Mouse (Mus musculus) spleen, adult 2 months (tissue): ENCODE results near the gene Fam117a. TPM values are rescaled to one million over a fixed set of nuclear protein-coding genes. Genes with fewer than 3 reads are reported as not detected.

Source experiments
- DNase-seq, 2 experiments: peaks; one replicate each; pipeline versions ENCODE4 v3.0.0 to v3.0.0-alpha.2; 2012 to 2021; ENCODE audit warnings: low spot score in 2 of 2, low read depth in 1 of 2
- H3K27ac ChIP-seq: fragments of 200-500 bp; 2 replicates; pipeline ENCODE4 v1.5.1; 2012; ENCODE audit warnings: low read length, inconsistent platforms; ENCODE audit not compliant: insufficient read depth
- H3K27me3 ChIP-seq: fragments of 200-500 bp; 2 replicates; pipeline ENCODE4 v1.6.1; 2012; ENCODE audit warnings: mild to moderate bottlenecking, moderate library complexity, low read length, inconsistent platforms; ENCODE audit not compliant: control insufficient read depth, insufficient read depth
- H3K36me3 ChIP-seq: fragments of 200-500 bp; 2 replicates; pipeline ENCODE4 v1.6.1; 2012; ENCODE audit warnings: mild to moderate bottlenecking, low read length, inconsistent platforms; ENCODE audit not compliant: control insufficient read depth, insufficient read depth
- H3K4me1 ChIP-seq: fragments of 200-500 bp; 2 replicates; pipeline ENCODE4 v1.6.1; 2011; ENCODE audit warnings: inconsistent platforms; ENCODE audit not compliant: control insufficient read depth, insufficient read depth, insufficient read length
- H3K4me3 ChIP-seq: fragments of 200-500 bp; 2 replicates; pipeline ENCODE4 v1.5.1; 2011; ENCODE audit warnings: mild to moderate bottlenecking, inconsistent platforms; ENCODE audit not compliant: insufficient read depth, insufficient read length; ENCODE audit errors: extremely low read depth
- CTCF ChIP-seq: fragments of 200-500 bp; IDR thresholded peaks from 2 replicates; pipeline ENCODE4 v1.5.1; 2011; ENCODE audit warnings: mild to moderate bottlenecking, inconsistent platforms; ENCODE audit not compliant: insufficient read depth, insufficient read length, insufficient replicate concordance; ENCODE audit errors: extremely low read depth
- POLR2A ChIP-seq: fragments of 200-500 bp; IDR thresholded peaks from 2 replicates; pipeline ENCODE4 v1.6.1; 2011; ENCODE audit warnings: low read depth, low read length, inconsistent platforms
- WGBS: fragments of 180-500 bp; shearing (Covaris S2); methylation state at CpG from one replicate; pipeline ENCODE4 v1.1.7; 2018; 5-methylcytosine and 5-hydroxymethylcytosine counted together
- polyA plus RNA-seq: library from polyadenylated mRNA; depleted of rRNA; stranded (reverse); fragments of >200 nt; gene quantifications from 2 replicates; pipeline ENCODE4 v1.2.3, GENCODE M21; 2012

The Fam117a gene
- polyA plus RNA-seq, 1 experiment: 123 TPM

DNA sequence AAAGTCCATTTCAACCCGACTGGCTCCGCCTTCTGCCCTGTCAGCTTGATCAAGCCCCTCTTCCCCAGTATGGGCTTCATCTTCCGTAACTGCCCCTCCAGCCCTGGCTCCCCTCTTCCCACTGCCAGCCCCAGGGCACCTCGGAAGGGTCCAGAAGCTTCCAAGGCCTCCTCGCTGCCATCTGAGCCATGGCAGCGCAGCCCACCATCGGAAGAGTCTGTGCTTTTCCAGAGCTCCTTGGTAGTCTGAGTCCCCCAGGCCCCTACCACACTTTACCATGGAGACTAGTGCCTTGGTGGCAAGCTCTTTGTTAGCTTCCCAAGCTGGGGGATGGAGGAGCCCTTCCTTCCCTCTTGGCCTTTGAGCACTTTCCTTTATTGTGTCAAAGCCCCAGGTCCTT lies 43.9 kb downstream of the Fam117a start:
- no peaks in the 10 kb centered on the region for H3K4me1 ChIP-seq

DNA sequence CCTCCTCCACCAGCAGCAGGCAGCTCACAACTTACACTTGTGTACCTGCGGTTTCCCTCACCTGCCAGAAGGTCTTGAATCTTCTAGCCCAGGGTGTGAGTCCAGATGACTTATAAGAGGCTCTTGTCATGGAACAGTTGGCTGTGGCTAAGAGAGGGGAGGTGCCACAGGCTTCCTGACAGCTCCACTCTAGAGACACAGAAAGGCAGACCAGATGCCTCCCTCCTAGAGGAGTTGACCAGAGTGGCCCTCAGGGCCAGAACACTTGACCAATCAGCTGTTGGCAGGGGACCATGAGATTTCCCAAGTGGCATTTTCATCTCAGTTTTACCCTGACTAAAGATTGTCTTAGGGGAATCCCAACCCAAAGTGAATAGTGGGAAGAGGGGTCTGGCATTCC lies 44.3 kb downstream of the Fam117a start:
- Histone ChIP-seq H3K27me3 (no peaks in the 10 kb centered on the region), H3K27ac (no peak overlapping the region), H3K36me3 (peaks cover 45% of the 10 kb centered on the region), H3K4me1 (no peaks in the 10 kb centered on the region), H3K4me3 (no peak overlapping the region)
- DNase-seq: no peak
- TF ChIP-seq POLR2A (no peak), CTCF (no peak)
- WGBS: 89% methylated on average over 1 of the region's 1 CpGs

More for the DNA sequence above, 43.9 kb downstream of the Fam117a start:
- TF ChIP-seq POLR2A: no peak
- TF ChIP-seq CTCF: no peak
- H3K4me3 ChIP-seq: no peak overlapping the region
- no peak overlapping the region for H3K27ac ChIP-seq
- DNase-seq: no peak
- WGBS: 96% methylated on average over 7 of the region's 7 CpGs
- H3K27me3 ChIP-seq: no peaks in the 10 kb centered on the region
- peaks cover 49% of the 10 kb centered on the region for H3K36me3 ChIP-seq

DNA sequence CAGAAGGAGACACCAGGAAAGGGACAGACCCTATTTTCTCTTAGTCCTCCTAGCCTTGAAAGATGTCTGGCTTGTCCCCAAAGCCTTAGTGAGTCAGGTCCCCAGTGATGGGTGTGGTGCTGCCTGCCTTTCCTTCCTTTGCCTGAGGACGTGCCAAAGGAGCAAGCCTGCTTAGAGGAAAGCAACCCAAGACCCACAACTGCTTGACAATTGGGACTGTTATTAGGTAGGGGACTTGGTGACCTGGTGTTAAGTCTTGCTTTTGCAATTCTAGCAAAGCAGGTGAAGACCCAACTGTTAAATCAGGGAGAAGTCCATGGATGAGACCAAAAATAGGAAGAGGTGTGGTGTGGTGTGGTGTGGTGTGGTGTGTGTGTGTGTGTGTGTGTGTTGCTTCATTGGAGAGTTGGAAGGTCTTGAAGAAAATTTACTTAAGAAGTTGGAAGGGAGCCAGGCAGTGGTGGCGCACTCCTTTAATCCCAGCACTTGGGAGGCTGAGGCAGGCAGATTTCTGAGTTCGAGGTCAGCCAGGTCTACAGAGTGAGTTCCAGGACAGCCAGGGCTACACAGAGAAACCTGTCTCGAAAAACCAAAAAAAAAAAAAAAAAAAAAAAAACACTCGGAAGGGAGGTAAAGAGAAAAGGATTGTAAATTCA lies 46.6 kb downstream of the Fam117a start:
- Histone ChIP-seq H3K4me1 (no peaks in the 10 kb centered on the region), H3K27ac (peak overlapping the region; percentile 2; the same call in 1 of the 2 replicates), H3K27me3 (no peaks in the 10 kb centered on the region), H3K36me3 (peaks cover 44% of the 10 kb centered on the region), H3K4me3 (no peak overlapping the region)
- no peak for DNase-seq
- TF ChIP-seq CTCF (no peak), POLR2A (no peak)
- WGBS: 86% methylated on average over 5 of the region's 5 CpGs

DNA sequence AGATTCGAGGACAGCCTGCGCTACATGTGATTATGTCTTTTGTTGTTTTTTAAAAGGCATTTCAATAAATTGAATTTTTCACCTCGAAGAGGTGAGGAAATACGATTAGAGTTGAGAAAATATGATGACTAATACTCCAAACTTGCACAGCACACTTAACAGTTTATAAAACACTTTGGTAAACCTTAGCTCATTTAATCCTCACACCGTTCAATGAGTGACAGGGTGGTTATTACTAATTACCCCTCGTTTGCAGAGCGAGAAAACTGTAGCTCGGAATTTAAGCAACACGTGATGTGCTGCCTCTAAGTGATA lies 47.1 kb downstream of the Fam117a start:
- Histone ChIP-seq H3K36me3 (peaks cover 41% of the 10 kb centered on the region), H3K4me3 (no peak overlapping the region), H3K4me1 (no peaks in the 10 kb centered on the region), H3K27me3 (no peaks in the 10 kb centered on the region), H3K27ac (peak overlapping the region; percentile 21; the same call in 1 of the 2 replicates)
- TF ChIP-seq POLR2A (no peak), CTCF (no peak)
- DNase-seq: no peak
- 42% methylated on average over 9 of the region's 9 CpGs for WGBS

DNA sequence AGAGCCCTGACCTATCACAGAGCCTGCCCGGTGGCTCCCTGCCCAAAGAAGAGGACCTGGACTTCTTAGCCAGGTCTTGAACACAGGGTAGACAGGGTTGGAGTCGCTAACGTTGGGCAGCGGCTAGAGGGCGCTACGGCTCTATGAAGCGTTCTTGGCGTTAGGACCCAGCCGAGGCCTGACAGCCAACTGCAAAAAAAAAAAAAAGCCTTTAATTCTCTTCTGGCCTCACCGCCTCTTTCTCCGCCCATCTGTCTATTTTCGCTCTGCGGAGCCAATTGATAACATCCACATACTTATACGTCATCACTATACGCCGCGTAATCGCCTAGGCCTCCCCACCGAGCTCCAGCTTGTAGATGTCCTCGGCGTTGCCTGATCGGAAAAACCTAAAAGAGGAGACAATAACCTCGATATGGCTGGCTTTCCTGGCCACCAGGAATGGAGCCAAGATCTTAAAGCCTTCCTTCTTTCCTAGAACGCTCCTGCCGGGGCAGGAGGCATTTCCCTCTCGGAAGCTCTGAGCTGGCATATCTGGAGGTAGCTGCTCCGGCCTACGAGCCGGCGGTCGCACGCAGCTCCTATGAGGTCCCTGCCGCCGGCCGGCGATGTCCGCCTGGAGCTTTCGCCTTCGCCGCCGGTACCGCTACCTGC lies 47.6 kb downstream of the Fam117a start, which contains the start of gene Slc35b1:
Slc35b1 (plus strand) TSS at position 374 of the 654 bp plus-strand sequence.
- Histone ChIP-seq H3K27ac (peak within 1 kb of the TSS; percentile 95), H3K36me3 (peaks cover 39% of the 10 kb centered on the region), H3K27me3 (no peaks in the 10 kb centered on the region), H3K4me1 (no peaks in the 10 kb centered on the region), H3K4me3 (peak within 1 kb of the TSS; percentile 97)
- DNase-seq: peak; percentile 89 to 100
- no peak; the same call in 1 of the 2 replicates for TF ChIP-seq POLR2A
- TF ChIP-seq CTCF: peak; percentile 93
- under 1% methylated on average over 42 of the region's 42 CpGs for whole genome bisulfite sequencing

DNA sequence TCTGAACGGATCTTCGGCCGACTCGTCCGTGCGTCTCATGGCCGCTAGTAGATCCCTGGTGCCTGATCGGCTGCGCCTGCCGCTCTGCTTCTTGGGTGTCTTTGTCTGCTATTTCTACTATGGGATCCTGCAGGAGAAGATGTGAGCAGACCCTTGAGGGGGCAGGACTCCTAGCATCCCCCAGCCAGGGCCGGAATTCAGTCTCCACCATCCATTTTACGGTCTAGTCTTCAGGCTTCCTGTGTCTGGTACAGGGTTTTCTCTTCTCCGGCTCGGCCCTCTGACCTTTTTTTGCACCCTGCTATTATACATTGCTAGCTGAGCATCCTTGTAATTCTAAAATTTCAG lies 48.1 kb downstream of the Fam117a start:
- DNase-seq: no peak
- TF ChIP-seq CTCF (no peak), POLR2A (no peak)
- WGBS: 0% methylated on average over 14 of the region's 14 CpGs
- Histone ChIP-seq H3K27ac (peak overlapping the region; percentile 95), H3K36me3 (peaks cover 34% of the 10 kb centered on the region), H3K27me3 (no peaks in the 10 kb centered on the region), H3K4me3 (peak overlapping the region; percentile 97), H3K4me1 (no peaks in the 10 kb centered on the region)

DNA sequence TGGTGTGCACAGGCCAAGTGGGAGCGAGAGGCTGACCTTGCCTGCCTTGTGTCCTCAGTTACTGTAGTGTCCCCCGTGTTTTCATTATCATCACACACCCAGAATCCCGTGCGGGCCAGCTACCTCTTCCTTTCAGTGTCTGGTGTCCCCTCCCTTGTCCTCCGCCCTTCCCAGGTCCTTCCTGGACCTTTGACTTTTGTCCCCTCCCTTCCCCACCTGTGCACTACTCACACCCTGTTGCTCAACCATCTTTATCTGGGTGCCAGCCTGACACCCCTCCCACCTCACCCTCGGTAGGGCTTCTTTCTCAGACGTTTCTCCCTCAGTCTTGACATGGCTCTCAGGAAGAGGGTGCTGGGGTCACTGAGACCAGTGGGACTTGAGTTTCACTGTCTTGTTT lies 50.5 kb downstream of the Fam117a start:
- Histone ChIP-seq H3K27me3 (no peaks in the 10 kb centered on the region), H3K4me1 (no peaks in the 10 kb centered on the region), H3K27ac (no peak overlapping the region), H3K4me3 (no peak overlapping the region), H3K36me3 (peaks cover 29% of the 10 kb centered on the region)
- WGBS: 90% methylated on average over 7 of the region's 7 CpGs
- no peak for DNase-seq
- TF ChIP-seq CTCF (no peak), POLR2A (no peak)
